Mouse (Mus musculus) neural tube, embryonic 12.5 days (tissue): ENCODE results near the gene Zfp566. TPM values are rescaled to one million over a fixed set of nuclear protein-coding genes. Genes with fewer than 3 reads are reported as not detected.
"Not testable (repeated sequence)": the region's sequence is repeated elsewhere in the genome, so short reads cannot be mapped to it uniquely, and the experiment has no call there.

Experiments
- ATAC-seq: fragments of 200-750 bp; cut with Nextera tagmentation; 2 replicates; pipeline ENCODE4 v1.8.0; 2017; ENCODE audit warnings: low read depth, mild to moderate bottlenecking, moderate TSS enrichment, moderate library complexity; ENCODE audit not compliant: low FRiP score
- H3K27ac ChIP-seq: fragments of 300-500 bp; sonication (generic); 2 replicates; pipeline ENCODE4 v1.5.1; 2016
- H3K27me3 ChIP-seq: fragments of 300-500 bp; sonication (generic); replicated peaks from 2 replicates; pipeline ENCODE4 v1.6.1; 2016; ENCODE audit warnings: mild to moderate bottlenecking
- H3K36me3 ChIP-seq: fragments of 300-500 bp; sonication (generic); 2 replicates; pipeline ENCODE4 v1.6.1; 2016; ENCODE audit warnings: mild to moderate bottlenecking
- H3K4me1 ChIP-seq: fragments of 300-500 bp; sonication (generic); 2 replicates; pipeline ENCODE4 v1.6.1; 2016
- H3K4me2 ChIP-seq: fragments of 300-500 bp; sonication (generic); replicated peaks from 2 replicates; pipeline ENCODE4 v1.6.1; 2016; ENCODE audit warnings: mild to moderate bottlenecking
- H3K4me3 ChIP-seq: fragments of 300-500 bp; sonication (generic); 2 replicates; pipeline ENCODE4 v1.5.1; 2016
- H3K9ac ChIP-seq: fragments of 300-500 bp; sonication (generic); 2 replicates; pipeline ENCODE4 v1.6.1; 2016; ENCODE audit warnings: mild to moderate bottlenecking
- H3K9me3 ChIP-seq: fragments of 300-500 bp; sonication (generic); 2 replicates; pipeline ENCODE4 v1.6.1; 2016; ENCODE audit warnings: mild to moderate bottlenecking
- WGBS: fragments of 180-500 bp; shearing (Covaris S2); methylation state at CpG from one replicate; pipeline ENCODE4 v1.1.7; 2016; 5-methylcytosine and 5-hydroxymethylcytosine counted together
- polyA plus RNA-seq: library from polyadenylated mRNA; unstranded; fragments of >200 nt; fragmentation: Nextera tagmentation; extraction: Ambion mirVana; gene quantifications from 2 replicates; pipeline ENCODE4 v1.2.1, GENCODE M21; 2016

Gene Zfp566
- 14.2 and 16.0 TPM in 2 replicates for polyA plus RNA-seq

GRCm38 (mm10) chr7:30090092-30090969 is at the start of gene Zfp566, which contains the start of gene Gm26920:
Gene Zfp566, minus strand, starts transcription at chr7:30090527.
Gene Gm26920, minus strand, starts transcription at chr7:30090410.
- Histone ChIP-seq H3K36me3 (peaks cover 16% of the 10 kb centered on the region), H3K4me1 (peaks cover 25% of the 10 kb centered on the region), H3K27me3 (no peaks in the 10 kb centered on the region), H3K4me3 (peak within 1 kb of the TSS; percentile 64), H3K9ac (peak within 1 kb of the TSS; percentile 70), H3K27ac (peak within 1 kb of the TSS; percentile 66; the same call in 1 of the 2 replicates), H3K4me2 (peak within 1 kb of the TSS; percentile 84), H3K9me3 (no peaks in the 10 kb centered on the region; the same call in 1 of the 2 replicates)
- peak; percentile 91 for ATAC-seq
- WGBS, result under 1% methylated on average over 40 of the region's 40 CpGs

GRCm38 (mm10) chr7:30136826-30137225 is 46.5 kb upstream of the Zfp566 start:
- H3K4me3 ChIP-seq, result no peak overlapping the region
- no peak for ATAC-seq
- no peak overlapping the region for H3K4me2 ChIP-seq
- peaks cover 16% of the 10 kb centered on the region for H3K9me3 ChIP-seq
- no peak overlapping the region for H3K9ac ChIP-seq
- H3K4me1 ChIP-seq, result no peaks in the 10 kb centered on the region
- H3K27ac ChIP-seq, result no peak overlapping the region
- no peaks in the 10 kb centered on the region for H3K27me3 ChIP-seq
- peaks cover 69% of the 10 kb centered on the region for H3K36me3 ChIP-seq
- 94% methylated on average over 10 of the region's 10 CpGs for WGBS

- Histone ChIP-seq H3K4me1 (no peaks in the 10 kb centered on the region), H3K4me3 (no peak overlapping the region), H3K4me2 (no peak overlapping the region), H3K27me3 (no peaks in the 10 kb centered on the region), H3K27ac (no peak overlapping the region), H3K9ac (no peak overlapping the region), H3K9me3 (peaks cover 16% of the 10 kb centered on the region), H3K36me3 (peaks cover 77% of the 10 kb centered on the region)
- 90% methylated on average over 4 of the region's 4 CpGs for WGBS
- ATAC-seq, result no peak
Measured at GRCm38 (mm10) chr7:30132396-30132795, 42.1 kb upstream of the Zfp566 start.

GRCm38 (mm10) chr7:30129900-30130299 is 39.6 kb upstream of the Zfp566 start:
- H3K27me3 ChIP-seq, result no peaks in the 10 kb centered on the region
- no peak overlapping the region for H3K4me2 ChIP-seq
- no peak overlapping the region for H3K27ac ChIP-seq
- ATAC-seq, result no peak
- no peak overlapping the region for H3K4me3 ChIP-seq
- WGBS, result 97% methylated on average over 8 of the region's 8 CpGs
- H3K36me3 ChIP-seq, result peaks cover 73% of the 10 kb centered on the region
- peaks cover 16% of the 10 kb centered on the region for H3K9me3 ChIP-seq
- no peaks in the 10 kb centered on the region for H3K4me1 ChIP-seq
- H3K9ac ChIP-seq, result no peak overlapping the region

DNA sequence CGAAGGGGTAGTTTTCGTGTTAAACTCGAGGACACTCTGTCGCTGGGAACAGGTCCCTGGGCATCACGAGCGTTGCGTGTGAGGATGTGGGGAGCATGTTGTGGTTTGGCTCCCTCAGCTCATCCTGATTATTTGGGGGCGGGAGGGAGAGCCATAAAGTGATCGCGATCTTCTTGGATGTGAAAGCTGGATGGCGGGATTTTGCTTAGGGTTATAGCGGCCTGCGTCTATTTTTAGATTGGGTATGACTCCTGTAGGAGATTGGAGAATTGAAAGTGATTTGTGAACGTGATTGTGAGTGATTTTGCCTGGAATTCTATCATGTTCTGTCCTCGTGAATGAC is 31.8 kb upstream of the Zfp566 start:
- Histone ChIP-seq H3K4me3 (peak overlapping the region; percentile 65), H3K4me2 (peak overlapping the region; percentile 79), H3K36me3 (peaks cover 14% of the 10 kb centered on the region), H3K4me1 (peaks cover 11% of the 10 kb centered on the region), H3K27me3 (no peaks in the 10 kb centered on the region), H3K9me3 (0 out of 2 replicates have a peak, but pooled peaks cover 3% of the 10 kb centered on the region), H3K9ac (peak overlapping the region; percentile 79), H3K27ac (no peak overlapping the region)
- no peak; the same call in 1 of the 2 replicates for ATAC-seq
- 8% methylated on average over 15 of the region's 15 CpGs for WGBS

DNA sequence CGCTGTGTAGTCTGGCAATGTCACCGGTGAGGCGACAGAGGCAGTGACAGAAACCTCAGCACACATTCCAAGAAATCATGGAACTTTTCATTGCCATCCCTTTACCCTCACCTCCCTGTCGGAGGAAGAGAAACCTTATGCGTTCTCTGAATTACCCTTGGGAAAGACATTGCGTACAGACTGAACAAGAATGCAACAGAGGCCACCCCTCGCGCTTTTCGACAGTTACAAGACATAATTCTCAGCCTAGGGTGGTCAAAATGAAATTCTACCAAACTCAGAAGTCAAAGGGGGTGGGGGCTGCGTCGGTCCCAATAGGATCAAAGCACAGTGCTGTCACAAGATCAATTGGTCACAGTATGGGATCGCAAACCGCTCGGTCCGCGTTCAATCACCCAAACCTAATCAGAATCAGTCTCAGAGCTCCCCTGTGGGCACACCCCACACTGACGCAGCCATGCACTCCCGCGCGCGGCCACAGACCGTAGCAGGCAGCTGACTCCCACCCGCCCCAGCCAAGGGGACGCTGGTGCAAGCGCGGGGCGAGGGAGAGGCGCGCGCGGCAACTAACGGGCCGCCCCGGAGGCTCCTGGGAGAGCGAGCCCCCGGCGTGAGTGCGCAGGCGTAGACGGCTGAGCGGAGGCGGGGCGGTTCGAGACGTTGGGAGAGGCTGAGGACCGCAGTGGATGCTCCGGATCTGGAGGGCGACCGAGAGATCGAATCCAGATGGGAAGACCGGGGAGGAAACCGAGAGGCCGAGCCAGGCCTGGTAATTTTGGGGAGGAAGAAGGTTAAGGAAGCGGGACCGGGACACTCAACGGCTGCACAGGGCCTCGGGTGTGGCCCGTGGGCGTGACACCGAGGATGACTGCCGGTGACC is 31.2 kb upstream of the Zfp566 start, which contains the start of gene Zfp382:
Gene Zfp382, plus strand, starts transcription at position 635 of the 880 bp plus-strand sequence.
- ATAC-seq, result peak; percentile 97
- under 1% methylated on average over 61 of the region's 61 CpGs for WGBS
- Histone ChIP-seq H3K4me3 (peak within 1 kb of the TSS; percentile 65), H3K9ac (peak within 1 kb of the TSS; percentile 79), H3K9me3 (0 out of 2 replicates have a peak, but pooled peaks cover 3% of the 10 kb centered on the region), H3K36me3 (0 out of 2 replicates have a peak, but pooled peaks cover 8% of the 10 kb centered on the region), H3K4me2 (peak within 1 kb of the TSS; percentile 79), H3K27ac (peak within 1 kb of the TSS; percentile 67), H3K4me1 (peaks cover 11% of the 10 kb centered on the region), H3K27me3 (no peaks in the 10 kb centered on the region)

- 94% methylated on average over 12 of the region's 12 CpGs for WGBS
- not testable (repeated sequence) for H3K4me3 ChIP-seq, H3K4me1 ChIP-seq, ATAC-seq, H3K4me2 ChIP-seq, H3K27me3 ChIP-seq, H3K36me3 ChIP-seq, H3K27ac ChIP-seq, H3K9ac ChIP-seq
- peaks cover 18% of the 10 kb centered on the region for H3K9me3 ChIP-seq
Measured at GRCm38 (mm10) chr7:30117935-30118334, 27.6 kb upstream of the Zfp566 start.

- Histone ChIP-seq H3K4me2 (no peak overlapping the region), H3K9ac (no peak overlapping the region), H3K36me3 (no peaks in the 10 kb centered on the region), H3K27me3 (no peaks in the 10 kb centered on the region), H3K9me3 (peaks cover 18% of the 10 kb centered on the region), H3K27ac (no peak overlapping the region), H3K4me3 (no peak overlapping the region), H3K4me1 (no peaks in the 10 kb centered on the region)
- 97% methylated on average over 5 of the region's 5 CpGs for WGBS
- ATAC-seq, result no peak
Measured at GRCm38 (mm10) chr7:30116076-30116475, 25.7 kb upstream of the Zfp566 start.

DNA sequence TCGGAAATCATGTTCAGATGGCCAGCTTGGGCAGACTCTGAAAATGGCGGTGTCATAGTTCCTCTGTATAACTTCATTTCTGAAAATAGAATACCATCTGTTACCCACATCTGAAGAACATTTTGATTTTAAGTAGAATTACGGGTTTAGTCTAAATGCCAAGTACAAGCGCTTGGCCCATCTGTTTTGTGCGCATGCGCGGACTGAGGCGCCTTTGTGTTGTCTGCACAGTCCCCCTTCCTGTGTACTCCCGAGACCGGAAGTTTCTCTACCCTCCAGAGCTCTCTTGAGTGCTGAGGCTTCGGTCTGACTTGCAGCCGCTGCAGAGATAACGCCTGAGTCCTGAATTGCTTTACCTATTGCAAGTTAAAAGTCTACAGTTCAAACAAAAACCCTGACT is 9.0 kb upstream of the Zfp566 start:
- H3K4me3 ChIP-seq, result no peak overlapping the region
- H3K27me3 ChIP-seq, result no peaks in the 10 kb centered on the region
- no peak overlapping the region for H3K4me2 ChIP-seq
- H3K9me3 ChIP-seq, result peaks cover 22% of the 10 kb centered on the region
- WGBS, result 98% methylated on average over 13 of the region's 13 CpGs
- H3K4me1 ChIP-seq, result peaks cover 6% of the 10 kb centered on the region
- H3K9ac ChIP-seq, result no peak overlapping the region
- no peak overlapping the region for H3K27ac ChIP-seq
- H3K36me3 ChIP-seq, result peaks cover 63% of the 10 kb centered on the region
- ATAC-seq, result no peak

DNA sequence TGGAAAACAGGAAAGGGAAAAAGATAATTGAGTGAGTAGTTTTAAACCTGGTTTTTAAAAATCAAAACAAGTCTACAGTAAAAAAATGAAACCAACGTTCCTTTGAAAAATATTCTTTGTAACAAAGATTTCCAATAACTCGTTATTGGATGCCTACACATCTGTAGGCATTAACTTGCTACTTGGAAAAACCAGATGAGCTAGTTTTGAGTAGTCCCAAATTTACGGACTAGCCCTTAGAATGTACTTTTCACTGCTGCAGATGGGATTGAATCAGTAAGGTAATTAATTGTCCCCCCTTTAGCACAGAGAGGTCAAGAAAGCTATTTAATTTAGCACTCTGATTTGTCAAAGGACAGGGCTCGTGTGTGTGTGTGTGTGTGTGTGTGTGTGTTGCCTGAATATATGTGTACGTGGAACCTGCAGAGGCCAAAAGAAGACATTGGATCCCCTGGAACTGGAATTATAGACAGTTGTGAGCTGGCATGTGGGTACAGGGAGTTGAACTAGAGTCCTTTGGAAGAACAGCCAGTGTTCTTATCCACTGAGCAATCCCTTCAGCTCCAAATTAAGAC is 5.3 kb upstream of the Zfp566 start:
- ATAC-seq, result no peak
- Histone ChIP-seq H3K4me3 (peak overlapping the region; percentile 54), H3K4me1 (peaks cover 10% of the 10 kb centered on the region), H3K4me2 (peak overlapping the region; percentile 67), H3K36me3 (peaks cover 32% of the 10 kb centered on the region), H3K27ac (no peak overlapping the region), H3K9ac (peak overlapping the region; percentile 83), H3K27me3 (no peaks in the 10 kb centered on the region), H3K9me3 (no peaks in the 10 kb centered on the region; the same call in 1 of the 2 replicates)
- WGBS, result 8% methylated on average over 5 of the region's 5 CpGs

DNA sequence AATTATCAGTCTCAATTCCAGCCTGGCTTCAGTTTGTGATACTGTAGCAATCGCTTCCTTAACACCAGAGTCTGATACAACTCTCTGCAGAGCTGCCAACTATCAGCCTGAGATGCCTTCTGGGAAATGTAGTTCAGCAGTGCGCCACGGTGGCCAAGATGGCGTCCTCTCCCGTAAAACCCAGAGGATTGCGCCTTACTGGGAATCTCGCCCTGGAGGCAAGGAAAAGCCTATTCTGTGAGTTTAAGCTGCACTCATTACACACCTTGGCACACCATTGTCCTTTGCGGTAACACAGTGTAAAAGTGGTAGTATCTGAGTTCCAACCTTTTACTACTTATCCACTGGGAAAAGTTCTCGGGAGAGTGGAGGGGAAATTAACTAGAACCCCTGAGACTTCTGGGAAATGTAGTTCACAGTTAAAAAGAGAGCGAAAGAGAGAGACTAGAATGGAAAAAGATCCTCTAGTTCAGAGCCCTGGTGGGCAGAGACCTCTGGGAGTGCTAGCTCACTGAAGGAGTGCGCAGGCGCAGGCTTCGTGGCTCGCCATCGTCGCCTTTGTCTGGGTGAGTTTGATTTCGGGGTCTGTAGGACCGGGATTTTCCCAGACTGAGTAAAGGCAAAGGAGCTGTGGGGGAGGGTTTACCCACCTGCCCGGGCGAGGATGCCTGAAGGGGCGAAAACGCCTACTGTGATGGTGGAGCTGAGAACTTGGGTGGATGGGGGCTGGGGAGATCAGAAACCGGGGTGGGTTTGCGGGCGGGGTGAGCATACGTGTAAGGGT is 4.5 kb upstream of the Zfp566 start, which contains the start of gene Zfp260:
Gene Zfp260, plus strand, starts transcription at position 132 of the 784 bp plus-strand sequence.
- H3K4me2 ChIP-seq, result peak within 1 kb of the TSS; percentile 67
- H3K27me3 ChIP-seq, result no peaks in the 10 kb centered on the region
- peak; percentile 77 for ATAC-seq
- H3K9ac ChIP-seq, result peak within 1 kb of the TSS; percentile 83
- peaks cover 24% of the 10 kb centered on the region for H3K36me3 ChIP-seq
- H3K27ac ChIP-seq, result peak within 1 kb of the TSS; percentile 87
- peaks cover 10% of the 10 kb centered on the region for H3K4me1 ChIP-seq
- no peaks in the 10 kb centered on the region; the same call in 1 of the 2 replicates for H3K9me3 ChIP-seq
- H3K4me3 ChIP-seq, result peak within 1 kb of the TSS; percentile 54
- under 1% methylated on average over 26 of the region's 26 CpGs for WGBS
